ENCODE assay signal across 13 mouse cellular contexts in the genomic region with DNA sequence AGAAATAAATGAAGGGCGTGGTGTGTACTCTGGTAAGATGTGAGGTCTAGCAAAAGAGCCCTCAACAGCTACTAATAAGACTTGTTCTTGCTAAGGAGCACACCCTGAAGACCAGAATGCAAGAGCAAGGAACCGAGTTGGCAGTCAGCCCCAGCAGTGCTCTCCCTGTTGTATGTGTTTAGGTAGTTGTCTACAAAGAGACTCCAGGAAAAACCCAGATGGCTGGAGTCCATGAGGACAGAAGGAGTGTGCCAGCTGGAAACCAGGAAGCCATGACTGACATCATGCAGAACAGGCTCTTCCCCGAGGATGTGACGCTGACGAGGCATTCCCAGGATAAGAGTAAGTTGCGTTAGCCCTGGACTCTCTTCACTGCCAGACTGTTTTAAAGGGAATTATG.
DNase-seq lines count a peak whose midpoint lies in the region; ATAC-seq lines count a peak whose summit lies in the region.
"Had no signal": no experiment of that assay in that cellular context is flagged by ENCODE, and none has a peak within 500 bp of the region (broad histone marks: within the 10 kb centered on the region; RNA-seq: fewer than 3 reads in every experiment).

No protein-coding gene starts in this region.

- no peak overlapping the region for H3K9ac ChIP-seq in intestine, embryonic 16.5 days (ENCODE audit: low read depth, low read length)
- H3K9ac ChIP-seq in hindbrain, embryonic 13.5 days = no peak overlapping the region
- H3K9ac ChIP-seq: embryonic facial prominence, embryonic 15.5 days; lung, embryonic 15.5 days had no signal

- no peaks in the 10 kb centered on the region for H3K27me3 ChIP-seq in intestine, embryonic 16.5 days (replicated peaks; ENCODE audit: control insufficient read depth, insufficient read depth, low read length)
- no peaks in the 10 kb centered on the region for H3K27me3 ChIP-seq in hindbrain, embryonic 13.5 days
- H3K27me3 ChIP-seq: embryonic facial prominence, embryonic 15.5 days; lung, embryonic 15.5 days had no signal

- H3K36me3 ChIP-seq in intestine, embryonic 16.5 days (ENCODE audit: control insufficient read depth, insufficient read depth, low read length) = no peaks in the 10 kb centered on the region
- no peaks in the 10 kb centered on the region for H3K36me3 ChIP-seq in hindbrain, embryonic 13.5 days
- H3K36me3 ChIP-seq: embryonic facial prominence, embryonic 15.5 days; lung, embryonic 15.5 days had no signal

- H3K4me1 ChIP-seq in intestine, embryonic 16.5 days (ENCODE audit: control insufficient read depth, insufficient read depth, low read length) = no peaks in the 10 kb centered on the region
- no peaks in the 10 kb centered on the region for H3K4me1 ChIP-seq in hindbrain, embryonic 13.5 days (replicated peaks)
- H3K4me1 ChIP-seq: embryonic facial prominence, embryonic 15.5 days; lung, embryonic 15.5 days had no signal

- 84% methylated on average over 6 of the region's 6 CpGs for WGBS in intestine, embryonic 16.5 days
- WGBS in hindbrain, embryonic 13.5 days = 86% methylated on average over 6 of the region's 6 CpGs

- DNase-seq in cerebellum, postnatal 4 days (ENCODE audit: low spot score in 2 of 2) = no peak
- peak; percentile 33 for DNase-seq in urinary bladder, postnatal 14 days (ENCODE audit: low spot score)
- DNase-seq in urinary bladder, adult 2 months (ENCODE audit: low spot score) = no peak
- peak; percentile 54 to 67 for DNase-seq in layer of hippocampus, adult 18-20 months (ENCODE audit: low spot score in 2 of 2)
- DNase-seq: gastrocnemius, postnatal 10 days; midbrain, embryonic 14.5 days had no signal

- H3K4me2 ChIP-seq in intestine, embryonic 16.5 days (ENCODE audit: low read depth, low read length) = no peak overlapping the region
- H3K4me2 ChIP-seq in hindbrain, embryonic 13.5 days = no peak overlapping the region
- H3K4me2 ChIP-seq: embryonic facial prominence, embryonic 15.5 days; lung, embryonic 15.5 days had no signal

- peak; percentile 40; the same call in 1 of the 2 replicates for ATAC-seq in cerebellum, adult (ENCODE audit: insufficient number of reproducible peaks, low FRiP score, low TSS enrichment)
- ATAC-seq in erythroblast, adult 5-6 weeks (replicated peaks; ENCODE audit: low FRiP score, poor library complexity, severe bottlenecking) = no peak
- no peak for ATAC-seq in intestine, embryonic 16.5 days
- no peak for ATAC-seq in hindbrain, embryonic 13.5 days (ENCODE audit: low FRiP score)
- ATAC-seq: inflammation-experienced regulatory T-cells, adult 6 months had no signal

- H3K4me3 ChIP-seq in intestine, embryonic 16.5 days (ENCODE audit: low read length) = no peak overlapping the region
- no peak overlapping the region for H3K4me3 ChIP-seq in hindbrain, embryonic 13.5 days
- H3K4me3 ChIP-seq: embryonic facial prominence, embryonic 15.5 days; lung, embryonic 15.5 days had no signal

- no peaks in the 10 kb centered on the region for H3K9me3 ChIP-seq in intestine, embryonic 16.5 days (ENCODE audit: control insufficient read depth, low read length)
- no peaks in the 10 kb centered on the region for H3K9me3 ChIP-seq in hindbrain, embryonic 13.5 days
- H3K9me3 ChIP-seq: embryonic facial prominence, embryonic 15.5 days; lung, embryonic 15.5 days had no signal

- no peak overlapping the region for H3K27ac ChIP-seq in intestine, embryonic 16.5 days (ENCODE audit: low read length)
- no peak overlapping the region for H3K27ac ChIP-seq in hindbrain, embryonic 13.5 days
- H3K27ac ChIP-seq: embryonic facial prominence, embryonic 15.5 days; lung, embryonic 15.5 days had no signal

Comparison
In these comparisons a context has a peak if more than half of its experiments do, and no peak if none do; other contexts are left out.
1. DNase-seq: peak in urinary bladder, postnatal 14 days (single experiment) and layer of hippocampus, adult 18-20 months (2 of 2); none in cerebellum, postnatal 4 days (0 of 2) and urinary bladder, adult 2 months (single experiment).